Mouse (Mus musculus) lung, postnatal 0 days (tissue): ENCODE data around the gene Map3k20. TPM values are rescaled to one million over a fixed set of nuclear protein-coding genes. Genes with fewer than 3 reads are reported as not detected.

ENCODE experiments used
- ATAC-seq: fragments of 200-750 bp; cut with Nextera tagmentation; 2 replicates; pipeline ENCODE4 v1.8.0; 2017; ENCODE audit warnings: moderate library complexity
- DNase-seq: peaks from one replicate; pipeline ENCODE4 v3.0.0-alpha.2; 2016; ENCODE audit warnings: low spot score
- H3K27ac ChIP-seq: fragments of 300-500 bp; sonication (generic); 2 replicates; pipeline ENCODE4 v1.5.1; 2014; ENCODE audit warnings: antibody characterized with exemption, mild to moderate bottlenecking, low read length, mixed read lengths
- H3K27me3 ChIP-seq: fragments of 300-500 bp; sonication (generic); replicated peaks from 2 replicates; pipeline ENCODE4 v1.6.1; 2014; ENCODE audit warnings: low read length, mixed read lengths; ENCODE audit not compliant: insufficient read depth
- H3K36me3 ChIP-seq: fragments of 300-500 bp; sonication (generic); 2 replicates; pipeline ENCODE4 v1.6.1; 2014; ENCODE audit warnings: low read length, mixed read lengths; ENCODE audit not compliant: insufficient read depth
- H3K4me1 ChIP-seq: fragments of 300-500 bp; sonication (generic); 2 replicates; pipeline ENCODE4 v1.6.1; 2014; ENCODE audit warnings: antibody characterized with exemption, low read depth, low read length, mixed read lengths; ENCODE audit not compliant: insufficient read depth
- H3K4me2 ChIP-seq: fragments of 300-500 bp; sonication (generic); replicated peaks from 2 replicates; pipeline ENCODE4 v1.6.1; 2014; ENCODE audit warnings: low read depth, mild to moderate bottlenecking, low read length, moderate library complexity, mixed read lengths
- H3K4me3 ChIP-seq: fragments of 300-500 bp; sonication (generic); 2 replicates; pipeline ENCODE4 v1.5.1; 2014; ENCODE audit warnings: low read depth, low read length
- H3K9ac ChIP-seq: fragments of 300-500 bp; sonication (generic); replicated peaks from 2 replicates; pipeline ENCODE4 v1.6.1; 2014; ENCODE audit warnings: low read depth, mild to moderate bottlenecking
- H3K9me3 ChIP-seq: fragments of 300-500 bp; sonication (generic); 2 replicates; pipeline ENCODE4 v1.6.1; 2016; ENCODE audit warnings: low read length, mixed read lengths
- CTCF ChIP-seq: IDR thresholded peaks from 2 replicates; pipeline ENCODE4 v1.5.1; 2016; ENCODE audit warnings: antibody characterized with exemption, mild to moderate bottlenecking
- EP300 ChIP-seq: IDR thresholded peaks from 2 replicates; pipeline ENCODE4 v1.6.1; 2016; ENCODE audit warnings: antibody characterized with exemption, mild to moderate bottlenecking, control low read depth
- WGBS: fragments of 180-500 bp; shearing (Covaris S2); extraction: QIAGEN DNeasy Blood & Tissue Kit; methylation state at CpG from one replicate; pipeline ENCODE4 v1.1.7; 2014; 5-methylcytosine and 5-hydroxymethylcytosine counted together
- polyA plus RNA-seq: library from polyadenylated mRNA; unstranded; fragments of >200 nt; fragmentation: Nextera tagmentation; extraction: Ambion mirVana; gene quantifications from 2 replicates; pipeline ENCODE4 v1.2.1, GENCODE M21; 2015

The Map3k20 gene
- polyA plus RNA-seq, 1 experiment from 2014 or later = 18.5 TPM

DNA sequence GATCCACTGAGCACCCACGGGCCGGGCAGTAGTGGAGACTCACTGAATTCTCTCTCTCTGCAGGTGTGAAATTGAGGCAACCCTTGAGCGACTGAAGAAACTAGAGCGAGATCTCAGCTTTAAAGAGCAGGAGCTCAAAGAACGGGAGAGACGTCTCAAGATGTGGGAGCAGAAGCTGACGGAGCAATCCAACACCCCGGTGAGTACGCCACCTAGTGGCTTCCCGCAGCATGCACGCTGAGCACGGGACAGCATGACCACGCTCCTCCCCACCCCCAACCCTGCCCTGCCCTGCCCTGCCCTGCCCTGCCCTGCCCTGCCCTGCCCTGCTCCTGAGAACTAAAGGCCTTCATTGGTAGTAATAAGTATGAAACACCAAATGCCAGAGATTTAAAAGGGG is 112.8 kb downstream of the Map3k20 start:
- no peak overlapping the region for H3K4me2 ChIP-seq
- H3K9ac ChIP-seq = no peak overlapping the region
- ATAC-seq (peak; percentile 87), DNase-seq (peak; percentile 89)
- no peaks in the 10 kb centered on the region for H3K9me3 ChIP-seq
- no peak overlapping the region for H3K4me3 ChIP-seq
- H3K27me3 ChIP-seq = no peaks in the 10 kb centered on the region
- H3K27ac ChIP-seq = no peak overlapping the region
- no peaks in the 10 kb centered on the region for H3K4me1 ChIP-seq
- peaks cover 4% of the 10 kb centered on the region; the same call in 1 of the 2 replicates for H3K36me3 ChIP-seq
- 29% methylated on average over 13 of the region's 13 CpGs for WGBS
- no peak for TF ChIP-seq EP300
- peak; percentile 85 for TF ChIP-seq CTCF

DNA sequence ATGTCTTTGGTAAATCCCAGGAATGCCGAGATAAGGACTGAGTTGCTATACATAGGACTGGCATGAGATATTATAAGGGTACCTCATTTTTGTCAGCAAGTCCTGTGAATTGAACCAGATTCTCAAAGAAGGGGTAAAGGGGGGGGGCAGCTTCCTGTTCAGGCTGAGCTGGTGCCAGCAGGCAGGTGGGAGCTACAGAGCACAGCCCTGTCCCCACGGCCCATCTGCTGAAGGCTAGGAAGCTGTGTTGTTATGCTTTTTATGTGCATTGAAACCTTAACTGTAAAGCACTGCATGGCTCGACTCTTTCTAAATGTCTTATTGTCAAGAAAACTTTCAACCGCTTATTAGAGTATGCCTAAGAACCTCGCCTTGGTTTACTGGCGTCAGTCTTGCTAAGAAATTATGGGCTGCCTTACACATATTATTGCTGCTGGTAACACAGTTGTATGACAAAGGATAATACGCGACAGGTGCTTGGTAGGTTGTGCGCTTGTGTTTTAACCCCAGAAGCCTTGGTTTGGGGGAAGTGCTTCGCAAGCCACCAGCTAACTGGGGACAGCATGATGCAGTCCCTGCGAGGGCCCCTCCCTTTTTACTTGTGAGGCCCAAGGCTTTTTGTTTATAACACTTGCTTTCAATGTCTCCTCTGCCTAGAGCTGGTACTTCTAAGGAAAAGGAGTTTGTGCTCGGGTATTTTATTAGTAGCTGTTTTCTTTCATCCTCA is 114.2 kb downstream of the Map3k20 start:
- ATAC-seq = no peak
- Histone ChIP-seq H3K4me1 (no peaks in the 10 kb centered on the region), H3K4me3 (no peak overlapping the region), H3K36me3 (peaks cover 4% of the 10 kb centered on the region), H3K9ac (no peak overlapping the region), H3K9me3 (no peaks in the 10 kb centered on the region), H3K4me2 (no peak overlapping the region), H3K27ac (no peak overlapping the region), H3K27me3 (no peaks in the 10 kb centered on the region)
- DNase-seq = no peak
- 80% methylated on average over 12 of the region's 12 CpGs for WGBS
- TF ChIP-seq EP300 (no peak), CTCF (no peak)

DNA sequence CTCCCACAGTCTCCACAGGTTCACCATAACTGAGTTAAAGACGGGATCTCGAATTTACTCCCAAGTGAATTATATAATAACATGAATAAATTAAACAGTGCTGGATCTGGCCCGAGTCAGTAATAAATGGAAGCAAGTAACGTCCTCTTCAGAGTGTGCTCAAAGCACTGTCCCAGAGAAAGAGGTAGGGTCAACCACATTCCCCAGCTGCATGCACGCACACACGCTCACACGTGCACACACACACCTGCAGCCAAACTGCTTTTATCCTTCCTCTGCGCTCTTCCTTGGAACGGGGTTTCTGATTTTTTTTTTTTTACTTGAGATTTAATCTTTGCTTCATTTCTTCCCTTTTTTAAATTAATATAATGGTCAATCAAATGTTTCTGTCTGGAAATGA is 115.9 kb downstream of the Map3k20 start:
- Histone ChIP-seq H3K9me3 (no peaks in the 10 kb centered on the region), H3K4me2 (no peak overlapping the region), H3K27ac (no peak overlapping the region), H3K36me3 (peaks cover 4% of the 10 kb centered on the region), H3K4me1 (no peaks in the 10 kb centered on the region), H3K27me3 (no peaks in the 10 kb centered on the region), H3K9ac (no peak overlapping the region), H3K4me3 (no peak overlapping the region)
- ATAC-seq = no peak
- DNase-seq = no peak
- no peak for TF ChIP-seq CTCF
- no peak for TF ChIP-seq EP300
- 87% methylated on average over 9 of the region's 9 CpGs for WGBS

- Histone ChIP-seq H3K4me2 (no peak overlapping the region), H3K9ac (no peak overlapping the region), H3K27ac (no peak overlapping the region), H3K4me1 (no peaks in the 10 kb centered on the region), H3K9me3 (no peaks in the 10 kb centered on the region), H3K36me3 (peaks cover 4% of the 10 kb centered on the region; the same call in 1 of the 2 replicates), H3K4me3 (no peak overlapping the region), H3K27me3 (no peaks in the 10 kb centered on the region)
- DNase-seq (no peak), ATAC-seq (no peak)
- WGBS = 70% methylated on average over 12 of the region's 12 CpGs
- TF ChIP-seq CTCF (no peak), EP300 (no peak)
These were observed 120.5 kb downstream of the Map3k20 start for GRCm38 (mm10) chr2:72405621-72406555.

DNA sequence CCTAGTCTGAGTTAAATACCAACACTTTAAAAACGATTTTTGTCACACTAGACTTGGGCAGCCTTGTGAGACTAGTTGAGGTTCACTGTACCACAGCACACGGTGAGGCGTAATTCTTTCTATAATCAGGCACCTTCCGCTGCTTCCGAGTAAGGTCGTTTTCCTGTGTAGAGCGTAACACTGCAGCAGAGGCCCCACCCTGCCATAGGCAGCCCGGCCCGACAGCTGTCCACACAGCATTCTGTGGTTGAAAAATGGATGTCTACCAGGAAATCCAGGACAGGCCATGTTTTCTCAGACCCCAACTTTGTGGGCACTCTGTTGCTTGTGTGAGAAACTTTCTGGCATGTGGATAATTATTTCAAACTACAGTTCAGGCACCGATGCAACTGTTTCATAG is 121.3 kb downstream of the Map3k20 start:
- Histone ChIP-seq H3K27ac (no peak overlapping the region), H3K9ac (no peak overlapping the region), H3K4me2 (no peak overlapping the region), H3K36me3 (peaks cover 4% of the 10 kb centered on the region; the same call in 1 of the 2 replicates), H3K4me3 (no peak overlapping the region), H3K4me1 (no peaks in the 10 kb centered on the region), H3K9me3 (no peaks in the 10 kb centered on the region), H3K27me3 (no peaks in the 10 kb centered on the region)
- no peak for DNase-seq
- ATAC-seq = peak; percentile 48
- 43% methylated on average over 10 of the region's 10 CpGs for WGBS
- TF ChIP-seq EP300 (no peak), CTCF (no peak)

GRCm38 (mm10) chr2:72407341-72408092 is 122.1 kb downstream of the Map3k20 start:
- Histone ChIP-seq H3K4me2 (no peak overlapping the region), H3K27ac (no peak overlapping the region), H3K36me3 (peaks cover 9% of the 10 kb centered on the region), H3K9ac (no peak overlapping the region), H3K4me1 (no peaks in the 10 kb centered on the region), H3K4me3 (no peak overlapping the region), H3K27me3 (no peaks in the 10 kb centered on the region), H3K9me3 (no peaks in the 10 kb centered on the region)
- 59% methylated on average over 16 of the region's 17 CpGs for WGBS
- ATAC-seq (peak; percentile 57), DNase-seq (peak; percentile 55)
- TF ChIP-seq CTCF = no peak
- 0 out of 2 replicates have a peak, but pooled peaks have one; percentile 32 for TF ChIP-seq EP300
